Mouse (Mus musculus) layer of hippocampus, adult 9-10 months (tissue): ENCODE data around the gene Lrrc4c.

Experiments
- DNase-seq: peaks from one replicate; pipeline ENCODE4 v3.0.0; 2022; ENCODE audit warnings: low spot score

The Lrrc4c gene

GRCm38 (mm10) chr2:96317387-96318299 is at the start of gene Lrrc4c:
TSS of gene Lrrc4c (plus strand) at chr2:96318169.
- no peak for DNase-seq

- DNase-seq: no peak
These were observed 42.9 kb upstream of the Lrrc4c start for GRCm38 (mm10) chr2:96275061-96275460.

GRCm38 (mm10) chr2:96282926-96283325 is 35.0 kb upstream of the Lrrc4c start:
- DNase-seq: peak; percentile 12

- peak; percentile 11 for DNase-seq
These were observed 30.5 kb upstream of the Lrrc4c start for GRCm38 (mm10) chr2:96287512-96287911.

GRCm38 (mm10) chr2:96290541-96290940 is 27.4 kb upstream of the Lrrc4c start:
- no peak for DNase-seq

- no peak for DNase-seq
These were observed 2.9 kb upstream of the Lrrc4c start for GRCm38 (mm10) chr2:96315034-96315433.

GRCm38 (mm10) chr2:96316531-96316930 is 1.4 kb upstream of the Lrrc4c start:
- no peak for DNase-seq

GRCm38 (mm10) chr2:96318556-96318955 is 587 bp downstream of the Lrrc4c start:
- no peak for DNase-seq

GRCm38 (mm10) chr2:96319201-96319600 is 1.2 kb downstream of the Lrrc4c start:
- DNase-seq: no peak

GRCm38 (mm10) chr2:96319649-96320048 is 1.7 kb downstream of the Lrrc4c start:
- no peak for DNase-seq

- DNase-seq: no peak
These were observed 16.7 kb downstream of the Lrrc4c start for GRCm38 (mm10) chr2:96334652-96335051.

GRCm38 (mm10) chr2:96337354-96337753 is 19.4 kb downstream of the Lrrc4c start:
- DNase-seq: no peak

- no peak for DNase-seq
These were observed 83.3 kb downstream of the Lrrc4c start for GRCm38 (mm10) chr2:96401186-96401811.

GRCm38 (mm10) chr2:96402514-96402913 is 84.5 kb downstream of the Lrrc4c start:
- DNase-seq: no peak

- no peak for DNase-seq
These were observed 88.9 kb downstream of the Lrrc4c start for GRCm38 (mm10) chr2:96406856-96407255.

GRCm38 (mm10) chr2:96411182-96411581 is 93.2 kb downstream of the Lrrc4c start:
- no peak for DNase-seq

- DNase-seq: no peak
These were observed 143.6 kb downstream of the Lrrc4c start for GRCm38 (mm10) chr2:96461566-96461965.

GRCm38 (mm10) chr2:96475674-96476073 is 157.7 kb downstream of the Lrrc4c start:
- DNase-seq: peak; percentile 3

GRCm38 (mm10) chr2:96499116-96499882 is 181.3 kb downstream of the Lrrc4c start:
- DNase-seq: no peak

- no peak for DNase-seq
These were observed 186.2 kb downstream of the Lrrc4c start for GRCm38 (mm10) chr2:96504140-96504539.

GRCm38 (mm10) chr2:96505641-96506040 is 187.7 kb downstream of the Lrrc4c start:
- DNase-seq: no peak

GRCm38 (mm10) chr2:96508991-96509390 is 191.0 kb downstream of the Lrrc4c start:
- DNase-seq: no peak

GRCm38 (mm10) chr2:96537469-96537868 is 219.5 kb downstream of the Lrrc4c start:
- no peak for DNase-seq
